ENCODE assay signal across 8 mouse cellular contexts in genomic region chr9:48184319-48184718, GRCm38 (mm10). TPM values are rescaled to one million over a fixed set of nuclear protein-coding genes. Genes with fewer than 3 reads are reported as not detected.
A peak's percentile ranks its signal among the peaks of the same experiment; 100 is the strongest.
DNase-seq lines count a peak whose midpoint lies in the region; ATAC-seq lines count a peak whose summit lies in the region.
"Had no signal": no experiment of that assay in that cellular context is flagged by ENCODE, and none has a peak within 500 bp of the region (broad histone marks: within the 10 kb centered on the region; RNA-seq: fewer than 3 reads in every experiment).

No protein-coding gene starts in this region.

- H3K4me1 ChIP-seq in neural tube, embryonic 14.5 days (ENCODE audit: control insufficient read depth, insufficient read depth, low read length), result peaks cover 6% of the 10 kb centered on the region; the same call in 1 of the 2 replicates
- H3K4me1 ChIP-seq: heart, embryonic 15.5 days had no signal

- H3K36me3 ChIP-seq in neural tube, embryonic 14.5 days (ENCODE audit: control insufficient read depth, insufficient read depth, low read length), result no peaks in the 10 kb centered on the region
- H3K36me3 ChIP-seq: heart, embryonic 15.5 days had no signal

- intact Hi-C loops in gastrocnemius, postnatal 14 days (cut with DNase I; ENCODE audit: low total_unique reads), result no loop called here
- intact Hi-C loops in left cerebral cortex, postnatal 14 days (cut with DNase I), result no loop called here

- no peak for DNase-seq in neural tube, embryonic 10.5 days (ENCODE audit: extremely low spot score, low spot score)
- peak; percentile 73 for DNase-seq in gastrocnemius, postnatal 14 days
- DNase-seq in left cerebral cortex, postnatal 14 days (ENCODE audit: low spot score in 2 of 2), result peak; percentile 27 to 55
- peak; percentile 11 for DNase-seq in right cerebral cortex, postnatal 4 days

- H3K9ac ChIP-seq in neural tube, embryonic 14.5 days (replicated peaks; ENCODE audit: low read depth, low read length), result no peak overlapping the region
- H3K9ac ChIP-seq: heart, embryonic 15.5 days had no signal

- no peak overlapping the region for H3K4me3 ChIP-seq in neural tube, embryonic 14.5 days (ENCODE audit: low read depth, low read length)
- H3K4me3 ChIP-seq: heart, embryonic 15.5 days had no signal

- H3K4me2 ChIP-seq in neural tube, embryonic 14.5 days (ENCODE audit: low read depth, low read length), result no peak overlapping the region
- H3K4me2 ChIP-seq: heart, embryonic 15.5 days had no signal

- peak overlapping the region; percentile 28; the same call in 1 of the 2 replicates for H3K27ac ChIP-seq in neural tube, embryonic 14.5 days (ENCODE audit: low read depth, low read length)
- H3K27ac ChIP-seq: heart, embryonic 15.5 days had no signal

- H3K27me3 ChIP-seq in neural tube, embryonic 14.5 days (ENCODE audit: control insufficient read depth, insufficient read depth, low read length), result no peaks in the 10 kb centered on the region
- H3K27me3 ChIP-seq: heart, embryonic 15.5 days had no signal

- WGBS in neural tube, embryonic 14.5 days, result 50% methylated on average over 7 of the region's 7 CpGs

- H3K9me3 ChIP-seq in neural tube, embryonic 14.5 days (ENCODE audit: control insufficient read depth, low read length), result no peaks in the 10 kb centered on the region
- H3K9me3 ChIP-seq: heart, embryonic 15.5 days had no signal

- no peak for ATAC-seq in neural tube, embryonic 14.5 days (ENCODE audit: low read depth)
- ATAC-seq in activated CD4-positive, CD25-positive, alpha-beta regulatory T cell, adult 4 months, result no peak
- no peak for ATAC-seq in inflammation-experienced regulatory T-cells, adult 6 months

RNA-seq across cellular contexts. Expression of gene Nxpe4, which starts 22.5 kb away (rescaled TPM):
- polyA plus RNA-seq in neural tube, embryonic 14.5 days (2014; fragmentation: Nextera tagmentation; extraction: Ambion mirVana), result 8.7 and 9.3 TPM in 2 replicates
- 1 to 10 TPM; 6.2 to 6.4 TPM for total RNA-seq in gastrocnemius, postnatal 14 days (2021)
- 10 to 100 TPM; 10.3 to 12.2 TPM for total RNA-seq in left cerebral cortex, postnatal 14 days (2021)
- polyA plus RNA-seq in activated CD4-positive, CD25-positive, alpha-beta regulatory T cell, adult 4 months (2017; shearing (Covaris generic)), result 1 to 10 TPM in 1 of 2 experiments, under 1 TPM in 1; 0.34 to 5.5 TPM
- 1 to 10 TPM in 1 of 3 experiments, not detected in 2; 3.0 TPM for polyA plus RNA-seq in inflammation-experienced regulatory T-cells, adult 6 months (2017; shearing (Covaris generic))
